Mouse (Mus musculus): Measurements from ENCODE around the gene Smco2. TPM values are rescaled to one million over a fixed set of nuclear protein-coding genes. Genes with fewer than 3 reads are reported as not detected.

The Smco2 gene
- not detected for total RNA-seq (2021)

GRCm38 (mm10) chr6:146850050-146850449 lies at the start of gene Smco2:
Gene Smco2, plus strand, starts transcription at chr6:146850104.
- intact Hi-C loops (cut with DNase I): no loop called here
- no peak for DNase-seq (ENCODE audit: extremely low spot score in 1 of 2, low spot score in 2 of 2)

DNA sequence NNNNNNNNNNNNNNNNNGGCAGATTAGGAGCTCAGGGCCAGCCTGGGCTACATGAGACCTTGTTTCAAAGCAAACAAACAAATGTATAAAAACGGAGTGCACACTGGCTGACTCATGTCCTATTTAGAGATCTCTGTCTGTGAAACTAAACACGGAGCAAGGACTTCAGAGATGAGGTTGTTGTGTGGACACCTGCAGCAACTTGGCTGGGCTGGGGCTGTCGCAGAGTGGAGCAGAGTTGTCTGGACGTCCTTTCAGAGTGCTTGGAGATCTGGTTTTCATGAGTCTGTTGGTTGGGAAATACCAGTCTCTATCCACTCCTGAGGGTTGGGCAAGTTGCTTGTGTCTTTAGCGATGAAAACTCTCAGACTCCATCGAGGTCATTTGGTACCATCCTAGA lies 39.9 kb upstream of the Smco2 start:
- intact Hi-C loops (cut with DNase I): no loop called here
- DNase-seq (ENCODE audit: extremely low spot score in 1 of 2, low spot score in 2 of 2): no peak

DNA sequence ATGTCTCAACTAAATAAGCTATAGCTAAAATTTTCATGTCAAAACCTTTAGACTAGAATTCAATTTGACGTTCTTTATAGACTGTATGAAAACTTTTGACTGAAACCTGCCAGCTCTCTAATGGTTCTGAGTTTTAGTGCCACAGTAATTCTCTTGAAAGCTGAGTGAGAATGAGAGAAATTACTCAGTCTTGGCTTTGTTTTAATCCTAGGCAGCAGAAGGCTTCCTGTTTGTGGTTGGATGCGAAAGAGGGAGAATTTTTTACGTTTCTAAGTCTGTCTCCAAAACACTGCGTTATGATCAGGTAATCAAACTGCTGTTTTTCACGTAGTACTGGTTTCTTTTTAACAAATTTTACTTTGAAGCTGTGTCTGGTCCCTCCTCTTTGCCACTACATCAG lies 36.9 kb upstream of the Smco2 start:
- DNase-seq (ENCODE audit: extremely low spot score in 1 of 2, low spot score in 2 of 2): no peak
- intact Hi-C loops (cut with DNase I): no loop called here

DNA sequence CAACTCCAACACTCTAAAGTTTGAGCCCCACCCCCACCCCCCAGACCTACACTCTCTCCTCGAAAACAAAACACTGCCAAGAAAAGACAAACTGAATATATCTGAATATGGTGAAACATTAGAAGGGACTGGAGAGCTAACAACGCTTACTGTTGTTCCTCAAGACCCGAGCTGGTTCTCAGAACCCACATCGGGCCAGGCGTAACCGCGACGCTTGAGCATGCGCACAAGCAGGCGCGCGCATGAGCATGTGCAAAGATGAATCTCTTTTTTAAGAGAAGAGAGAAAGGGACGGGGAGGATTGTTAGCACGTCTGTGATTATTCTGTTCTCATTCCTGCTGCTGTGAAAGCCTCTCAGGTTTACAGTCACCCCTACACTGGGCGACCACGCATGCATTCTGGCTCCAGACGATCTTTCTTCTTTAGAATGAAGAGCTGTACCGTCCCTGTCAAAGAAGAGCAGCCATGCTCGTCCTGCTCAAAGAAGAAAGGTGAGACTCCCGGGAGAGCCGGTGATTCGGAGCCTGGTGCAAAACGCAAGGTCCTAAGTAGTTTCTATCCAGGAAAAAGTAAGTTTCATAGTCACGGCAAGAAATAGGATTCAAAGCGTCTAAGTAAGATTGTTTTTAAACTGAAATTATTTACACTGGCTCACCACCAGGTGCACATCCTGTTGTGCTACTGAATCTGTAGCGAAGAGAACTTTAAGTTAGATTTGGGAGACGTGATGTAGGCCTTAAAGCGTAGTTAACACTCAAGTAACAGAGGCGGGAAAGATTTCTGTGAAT lies 29.5 kb upstream of the Smco2 start:
- intact Hi-C loops (cut with DNase I): loop anchor here (10.0 kb wide), 1 partner anchor 274 kb away; the partner anchor contains the start of gene Klhl42

DNA sequence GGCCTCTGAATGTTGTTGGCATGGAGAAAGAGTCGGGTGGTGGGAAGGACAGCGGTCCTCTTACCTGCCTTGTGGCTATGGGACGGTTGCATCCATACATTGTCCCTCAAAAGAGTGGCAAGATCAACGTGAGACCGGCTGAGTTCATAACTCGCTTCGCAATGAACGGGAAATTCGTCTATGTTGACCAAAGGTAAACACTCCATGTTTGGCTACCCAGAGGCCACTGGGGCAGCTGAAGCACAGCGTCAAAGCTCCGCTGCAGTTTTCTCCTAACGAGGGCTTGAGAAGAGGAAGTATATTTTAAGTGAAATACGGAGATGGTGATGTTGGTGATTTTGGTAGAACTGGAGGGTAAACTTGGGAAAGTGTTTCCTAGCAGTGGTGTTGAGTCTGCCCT lies 27.9 kb upstream of the Smco2 start:
- DNase-seq (ENCODE audit: extremely low spot score in 1 of 2, low spot score in 2 of 2): no peak
- intact Hi-C loops (cut with DNase I): loop anchor here (10.0 kb wide), 1 partner anchor 273 kb away; the partner anchor contains the start of gene Klhl42

More for the DNA sequence above, 29.5 kb upstream of the Smco2 start:
- DNase-seq (ENCODE audit: extremely low spot score in 1 of 2, low spot score in 2 of 2): no peak

DNA sequence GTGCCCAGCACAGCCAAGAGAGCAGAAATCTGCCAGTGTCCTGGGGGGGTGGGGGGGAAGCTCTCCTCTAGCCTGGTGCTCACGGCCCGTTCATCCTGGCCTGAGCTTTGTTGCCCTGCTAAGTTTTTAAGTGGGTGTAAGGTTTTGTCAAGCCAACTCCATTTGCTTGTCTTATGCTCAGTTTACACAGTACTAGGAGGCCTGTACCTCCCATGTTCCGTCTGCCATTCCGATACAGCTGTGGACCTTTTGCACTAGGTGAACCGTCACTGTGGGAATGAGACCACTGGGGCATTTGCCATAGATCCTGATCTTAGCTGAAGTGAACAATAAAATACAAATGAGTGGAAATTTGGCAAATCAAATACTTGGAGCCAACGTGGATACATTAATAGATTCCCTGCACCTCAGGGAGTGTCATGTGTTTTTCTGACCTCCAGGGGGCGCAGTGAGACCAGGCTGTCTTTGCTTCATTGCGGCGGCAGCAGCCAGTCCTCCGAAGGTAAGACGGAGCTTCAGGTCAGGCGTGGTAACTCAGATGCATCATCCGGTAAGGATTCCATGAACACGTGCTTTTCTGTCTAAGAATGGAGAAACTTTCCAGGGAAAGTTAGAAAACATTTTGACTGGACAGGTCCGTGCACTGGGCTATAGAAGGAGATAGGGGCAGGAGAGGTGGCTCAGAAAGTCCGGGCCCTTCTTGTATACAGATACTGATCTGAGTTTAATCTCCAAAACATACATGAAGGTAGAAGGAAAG lies 25.0 kb upstream of the Smco2 start:
- intact Hi-C loops (cut with DNase I): loop anchor here (5.0 to 10.0 kb wide), 2 partner anchors 270 to 1127 kb away; partner anchors contain the start of gene Klhl42
- peak; percentile 38 to 67 for DNase-seq (ENCODE audit: extremely low spot score in 1 of 2, low spot score in 2 of 2)

DNA sequence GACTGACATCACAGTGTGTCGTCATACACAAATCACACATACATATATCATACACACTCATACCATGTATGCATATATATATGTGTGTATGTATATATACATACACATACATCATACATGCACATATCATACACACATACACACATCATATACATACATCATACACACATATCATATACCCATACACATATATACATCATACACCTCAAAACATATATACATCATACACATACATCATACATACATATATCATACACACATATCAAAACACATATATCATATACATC lies 24.5 kb upstream of the Smco2 start:
- DNase-seq (ENCODE audit: extremely low spot score in 1 of 2, low spot score in 2 of 2): no peak
- intact Hi-C loops (cut with DNase I): loop anchor here (5.0 to 10.0 kb wide), 2 partner anchors 269 to 1127 kb away; partner anchors contain the start of gene Klhl42

- no peak for DNase-seq (ENCODE audit: extremely low spot score in 1 of 2, low spot score in 2 of 2)
- intact Hi-C loops (cut with DNase I): loop anchor here (5.0 kb wide), 1 partner anchor 131 kb away; no protein-coding TSS in a partner anchor
Measured at GRCm38 (mm10) chr6:146831320-146831719, 18.6 kb upstream of the Smco2 start.

- intact Hi-C loops (cut with DNase I): loop anchor here (2.0 to 5.0 kb wide), 2 partner anchors 129 to 161 kb away; no protein-coding TSS in a partner anchor
- DNase-seq (ENCODE audit: extremely low spot score in 1 of 2, low spot score in 2 of 2): peak; percentile 46
Measured at GRCm38 (mm10) chr6:146833485-146834314, 16.2 kb upstream of the Smco2 start.

- no peak for DNase-seq (ENCODE audit: extremely low spot score in 1 of 2, low spot score in 2 of 2)
- intact Hi-C loops (cut with DNase I): loop anchor here (5.0 kb wide), 1 partner anchor 128 kb away; no protein-coding TSS in a partner anchor
Measured at GRCm38 (mm10) chr6:146834342-146834741, 15.6 kb upstream of the Smco2 start.

DNA sequence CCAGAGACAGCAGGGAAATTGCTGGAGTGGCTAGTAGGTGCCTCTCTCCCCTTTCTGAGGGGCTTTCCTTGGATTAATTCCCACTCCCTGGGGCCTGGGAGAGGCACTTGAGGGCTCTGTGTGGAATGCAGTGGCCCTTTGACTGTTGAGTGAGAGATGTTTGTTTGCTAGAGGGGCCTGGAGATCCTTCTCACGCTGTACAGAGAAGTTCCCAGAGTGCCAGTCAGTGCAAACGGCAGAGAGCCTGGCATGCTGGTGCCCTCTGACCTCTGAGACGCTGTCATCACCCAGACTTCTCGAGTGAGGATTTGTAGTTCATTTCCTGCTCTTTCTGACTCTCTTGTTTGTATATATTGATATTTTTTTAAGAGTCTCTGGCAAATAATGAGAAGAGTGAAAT lies 14.1 kb upstream of the Smco2 start:
- DNase-seq (ENCODE audit: extremely low spot score in 1 of 2, low spot score in 2 of 2): no peak
- intact Hi-C loops (cut with DNase I): no loop called here

DNA sequence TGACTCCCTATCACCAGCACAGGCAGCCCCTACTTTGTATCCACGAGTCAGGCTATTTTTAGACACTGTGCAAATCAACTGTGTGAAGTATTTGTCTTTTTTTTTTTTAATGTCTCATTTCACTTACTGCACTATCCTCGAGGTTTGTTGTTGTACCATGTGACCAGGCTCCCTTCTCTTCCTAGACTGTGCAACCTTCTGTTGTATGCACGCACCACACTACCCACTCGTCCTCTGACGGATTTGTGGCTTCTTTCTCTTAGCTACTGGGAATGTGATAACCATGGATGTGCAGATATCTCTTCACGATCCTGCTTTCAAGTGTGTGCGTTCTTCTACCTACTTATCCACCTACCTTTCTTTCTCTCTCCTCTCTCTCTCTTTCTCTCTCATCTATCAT lies 12.6 kb upstream of the Smco2 start:
- no peak for DNase-seq (ENCODE audit: extremely low spot score in 1 of 2, low spot score in 2 of 2)
- intact Hi-C loops (cut with DNase I): no loop called here

- intact Hi-C loops (cut with DNase I): no loop called here
- DNase-seq (ENCODE audit: extremely low spot score in 1 of 2, low spot score in 2 of 2): no peak
Measured at GRCm38 (mm10) chr6:146838366-146838765, 11.5 kb upstream of the Smco2 start.

DNA sequence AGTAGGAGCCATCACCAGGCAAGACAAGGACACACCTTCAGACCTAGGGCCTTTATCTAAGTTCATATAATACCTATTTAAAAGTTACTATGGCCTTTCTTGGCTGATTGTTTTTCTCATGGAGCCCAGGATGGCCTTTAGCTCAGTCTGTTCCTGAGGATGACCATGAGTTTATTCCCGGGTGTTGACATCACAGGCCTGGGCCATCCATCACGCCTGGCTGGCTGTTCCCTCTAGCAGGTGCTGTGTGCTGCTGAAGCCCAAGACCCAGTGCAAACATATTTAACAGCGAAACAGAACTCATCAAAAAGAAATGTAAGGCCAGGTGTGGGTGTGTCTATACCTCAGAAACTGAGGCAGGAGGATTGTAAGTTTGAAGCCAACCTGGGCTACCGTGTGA lies 11.0 kb upstream of the Smco2 start:
- intact Hi-C loops (cut with DNase I): no loop called here
- no peak for DNase-seq (ENCODE audit: extremely low spot score in 1 of 2, low spot score in 2 of 2)

- no peak for DNase-seq (ENCODE audit: extremely low spot score in 1 of 2, low spot score in 2 of 2)
- intact Hi-C loops (cut with DNase I): no loop called here
Measured at GRCm38 (mm10) chr6:146844867-146845266, 5.0 kb upstream of the Smco2 start.

DNA sequence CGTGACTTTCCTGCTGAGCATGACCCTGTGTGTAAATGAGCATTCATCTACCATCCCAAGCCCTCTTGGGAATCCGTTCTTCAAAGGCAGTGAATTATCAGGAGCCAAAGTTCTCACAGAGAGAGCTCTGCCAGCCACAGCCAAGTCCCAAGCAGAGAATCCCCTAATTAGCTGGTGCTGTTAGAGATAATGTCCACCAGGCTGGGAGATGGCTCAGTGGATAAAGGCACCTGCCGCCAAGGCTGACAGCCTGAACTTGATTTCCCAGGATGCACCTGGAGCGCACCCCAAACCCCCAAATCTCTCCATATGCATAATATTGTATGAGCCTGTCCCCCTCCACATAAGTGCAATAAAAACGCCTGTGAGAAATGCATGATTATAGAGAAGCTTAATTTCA lies 4.6 kb upstream of the Smco2 start:
- intact Hi-C loops (cut with DNase I): no loop called here
- no peak for DNase-seq (ENCODE audit: extremely low spot score in 1 of 2, low spot score in 2 of 2)

DNA sequence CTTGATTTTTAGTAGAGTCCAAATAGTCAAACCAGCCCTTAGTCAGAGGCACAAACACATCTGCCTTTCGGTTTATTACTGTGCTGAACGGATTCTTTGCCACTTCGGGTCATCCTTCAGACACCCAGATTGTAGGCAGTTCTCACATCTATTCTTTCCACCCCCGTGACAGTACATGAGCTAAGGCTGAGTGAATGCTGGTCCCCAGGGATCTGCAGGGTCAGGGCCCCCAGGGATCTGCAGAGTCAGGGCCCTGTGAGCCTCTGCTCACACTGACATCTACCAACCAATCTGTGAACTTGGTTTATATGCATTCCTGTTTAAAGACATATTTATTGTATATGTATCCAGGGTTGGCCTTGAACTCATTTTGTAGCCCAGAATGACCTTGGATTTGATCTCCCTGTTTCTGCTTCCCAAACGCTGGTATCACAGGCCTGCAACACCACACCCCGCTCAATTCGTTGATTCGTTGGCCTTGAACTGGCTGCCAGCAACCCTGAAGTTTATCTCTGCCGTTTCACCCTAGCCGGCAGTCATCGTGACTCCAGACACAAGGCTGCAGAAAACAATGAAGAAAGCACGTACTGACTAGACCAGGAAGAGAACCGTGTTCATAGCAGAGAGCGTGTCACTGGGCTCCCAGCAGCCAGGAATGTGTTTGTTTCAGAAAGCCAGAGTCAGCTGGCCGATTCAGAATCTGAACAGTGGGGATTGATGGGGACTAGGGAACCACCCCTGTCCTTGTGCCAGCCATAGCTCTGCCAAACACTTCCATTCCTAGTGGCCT lies 3.7 kb upstream of the Smco2 start:
- intact Hi-C loops (cut with DNase I): no loop called here
- DNase-seq (ENCODE audit: extremely low spot score in 1 of 2, low spot score in 2 of 2): no peak

DNA sequence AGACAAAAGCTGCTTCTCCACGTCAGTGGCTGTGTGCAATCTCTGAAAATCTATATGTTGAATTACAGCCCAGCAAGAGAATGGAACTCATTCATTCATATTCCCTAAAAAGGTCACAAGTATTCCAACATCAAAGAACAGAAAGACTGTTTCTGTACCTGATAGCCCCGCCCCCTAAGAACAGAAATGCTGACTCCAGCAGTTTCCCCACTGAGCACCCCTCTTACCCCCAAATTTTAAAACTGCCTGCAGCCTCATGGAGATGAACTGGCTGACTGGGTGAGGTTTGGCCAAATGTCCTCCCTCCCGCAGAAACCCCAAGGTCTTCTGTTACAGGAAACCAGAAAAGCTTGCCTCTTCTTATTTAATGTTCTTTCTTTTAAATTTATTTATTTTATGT lies 2.5 kb upstream of the Smco2 start:
- intact Hi-C loops (cut with DNase I): no loop called here
- no peak for DNase-seq (ENCODE audit: extremely low spot score in 1 of 2, low spot score in 2 of 2)
